Mouse (Mus musculus): ENCODE measurements around the gene Gm20716. TPM values are rescaled to one million over a fixed set of nuclear protein-coding genes. Genes with fewer than 3 reads are reported as not detected.

Gene Gm20716
- polyA plus RNA-seq, 1 experiment from 2014 or later = 18.2 TPM

Small RNA genes lying within 50 kb of the gene (microRNA-seq; reads per million reads assigned to microRNA genes)
- not detected for gene Gm24561

Other genes starting within 250 kb of the Gm20716 start
- 3.5 and 4.5 TPM in 2 replicates for gene Ripor3, start 219.7 kb downstream of the Gm20716 start, polyA plus RNA-seq (2015; fragmentation: Nextera tagmentation; extraction: Ambion mirVana)
- gene Pard6b, start 149.4 kb downstream of the Gm20716 start, polyA plus RNA-seq (2015; fragmentation: Nextera tagmentation; extraction: Ambion mirVana) = 12.7 and 14.9 TPM in 2 replicates
- gene Adnp, start 23.3 kb downstream of the Gm20716 start, polyA plus RNA-seq (2015; fragmentation: Nextera tagmentation; extraction: Ambion mirVana) = 10.2 and 10.5 TPM in 2 replicates
- 98.6 and 101 TPM in 2 replicates for gene Dpm1, start 227 bp upstream of the Gm20716 start, polyA plus RNA-seq (2015; fragmentation: Nextera tagmentation; extraction: Ambion mirVana)
- 7.1 and 8.1 TPM in 2 replicates for gene Mocs3, start 258 bp upstream of the Gm20716 start, polyA plus RNA-seq (2015; fragmentation: Nextera tagmentation; extraction: Ambion mirVana)
- 6.4 and 6.9 TPM in 2 replicates for gene Kcng1, start 51.4 kb upstream of the Gm20716 start, polyA plus RNA-seq (2015; fragmentation: Nextera tagmentation; extraction: Ambion mirVana)